Mouse (Mus musculus): ENCODE data around the gene Ptpra. TPM values are rescaled to one million over a fixed set of nuclear protein-coding genes. Genes with fewer than 3 reads are reported as not detected.
"Not testable (repeated sequence)": the region's sequence is repeated elsewhere in the genome, so short reads cannot be mapped to it uniquely, and the experiment has no call there.

Ptpra gene
- total RNA-seq, 2 experiments from 2014 or later = 214 to 229 TPM

- no peak for DNase-seq (ENCODE audit: low spot score in 2 of 2)
Observed at GRCm38 (mm10) chr2:130546957-130547356, 96.9 kb downstream of the Ptpra start.

GRCm38 (mm10) chr2:130554841-130555240 lies 104.8 kb downstream of the Ptpra start:
- no peak for DNase-seq (ENCODE audit: low spot score in 2 of 2)

- DNase-seq (ENCODE audit: low spot score in 2 of 2) = no peak
Observed at GRCm38 (mm10) chr2:130556292-130556691, 106.2 kb downstream of the Ptpra start.

- no peak for DNase-seq (ENCODE audit: low spot score in 2 of 2)
Observed at GRCm38 (mm10) chr2:130557462-130557861, 107.4 kb downstream of the Ptpra start.

- DNase-seq (ENCODE audit: low spot score in 2 of 2) = no peak
Observed at GRCm38 (mm10) chr2:130558015-130558414, 107.9 kb downstream of the Ptpra start.

- peak; percentile 91 to 96 for DNase-seq (ENCODE audit: low spot score in 2 of 2)
Observed at GRCm38 (mm10) chr2:130563212-130564055, 113.4 kb downstream of the Ptpra start, which contains the start of gene Mrps26. Mrps26 (plus strand) TSS chr2:130563742.

- peak in 1 of 2 experiments; percentile 35 for DNase-seq (ENCODE audit: low spot score in 2 of 2)
Observed at GRCm38 (mm10) chr2:130564063-130564462, 114.0 kb downstream of the Ptpra start.

- no peak for DNase-seq (ENCODE audit: low spot score in 2 of 2)
Observed at GRCm38 (mm10) chr2:130564983-130565382, 114.9 kb downstream of the Ptpra start.

GRCm38 (mm10) chr2:130568921-130569320 lies 118.8 kb downstream of the Ptpra start:
- no peak for DNase-seq (ENCODE audit: low spot score in 2 of 2)

- no peak for DNase-seq (ENCODE audit: low spot score in 2 of 2)
Observed at GRCm38 (mm10) chr2:130569926-130570325, 119.8 kb downstream of the Ptpra start.

- DNase-seq (ENCODE audit: low spot score in 2 of 2) = no peak
Observed at GRCm38 (mm10) chr2:130574960-130575359, 124.9 kb downstream of the Ptpra start.

- no peak for DNase-seq (ENCODE audit: low spot score in 2 of 2)
Observed at GRCm38 (mm10) chr2:130575873-130576272, 125.8 kb downstream of the Ptpra start, which contains the start of gene Oxt. Oxt (plus strand) TSS chr2:130576173.

GRCm38 (mm10) chr2:130576564-130576963 lies 126.5 kb downstream of the Ptpra start:
- not testable (repeated sequence) for DNase-seq (ENCODE audit: low spot score in 2 of 2)

- DNase-seq (ENCODE audit: low spot score in 2 of 2) = no peak
Observed at GRCm38 (mm10) chr2:130577021-130577420, 126.9 kb downstream of the Ptpra start.

- peak in 1 of 2 experiments; percentile 36 for DNase-seq (ENCODE audit: low spot score in 2 of 2)
Observed at GRCm38 (mm10) chr2:130577632-130578031, 127.6 kb downstream of the Ptpra start.

- peak; percentile 78 to 82 for DNase-seq (ENCODE audit: low spot score in 2 of 2)
Observed at GRCm38 (mm10) chr2:130578148-130578547, 128.1 kb downstream of the Ptpra start.

GRCm38 (mm10) chr2:130579791-130580190 lies 129.7 kb downstream of the Ptpra start:
- no peak for DNase-seq (ENCODE audit: low spot score in 2 of 2)

GRCm38 (mm10) chr2:130581201-130581600 lies 131.1 kb downstream of the Ptpra start:
- no peak for DNase-seq (ENCODE audit: low spot score in 2 of 2)

GRCm38 (mm10) chr2:130582552-130582951 lies 132.5 kb downstream of the Ptpra start, which contains the start of gene Avp:
Avp (minus strand) TSS chr2:130582554.
- DNase-seq (ENCODE audit: low spot score in 2 of 2) = no peak

GRCm38 (mm10) chr2:130583902-130584560 lies 134.0 kb downstream of the Ptpra start:
- DNase-seq (ENCODE audit: low spot score in 2 of 2) = no peak

- DNase-seq (ENCODE audit: low spot score in 2 of 2) = peak; percentile 40 to 51
Observed at GRCm38 (mm10) chr2:130586016-130586415, 135.9 kb downstream of the Ptpra start.

GRCm38 (mm10) chr2:130588373-130588772 lies 138.3 kb downstream of the Ptpra start:
- DNase-seq (ENCODE audit: low spot score in 2 of 2) = no peak
